Mouse (Mus musculus) ES-E14 (cell line): ENCODE measurements around the gene Fbxo6. TPM values are rescaled to one million over a fixed set of nuclear protein-coding genes. Genes with fewer than 3 reads are reported as not detected.

Source experiments
- DNase-seq: peaks from one replicate; pipeline ENCODE4 v3.0.0-alpha.2; 2013; ENCODE audit warnings: low read depth, low spot score
- H3K27ac ChIP-seq: 2 replicates; pipeline ENCODE4 v1.5.1; 2012; ENCODE audit warnings: low read depth, mild to moderate bottlenecking, low read length, moderate library complexity, mixed read lengths; ENCODE audit not compliant: poor library complexity, insufficient read depth, severe bottlenecking
- H3K36me3 ChIP-seq: 2 replicates; pipeline ENCODE4 v1.6.1; 2012; ENCODE audit warnings: mild to moderate bottlenecking, low read length, moderate library complexity, mixed read lengths; ENCODE audit not compliant: control insufficient read depth, poor library complexity, insufficient read depth, severe bottlenecking
- H3K4me1 ChIP-seq, 2 experiments: fragments of 150-350 bp in 1 of 2; sonication (generic) in 1 of 2; 2 replicates each; pipeline ENCODE4 v1.6.1; 2012; ENCODE audit warnings: low read length in 2 of 2, mild to moderate bottlenecking in 1 of 2, mixed read lengths in 1 of 2; ENCODE audit not compliant: control insufficient read depth in 2 of 2, insufficient read depth in 2 of 2, poor library complexity in 1 of 2
- H3K4me3 ChIP-seq, 2 experiments: fragments of 150-350 bp in 1 of 2; sonication (generic) in 1 of 2; 2 replicates each; pipeline ENCODE4 v1.5.1; 2012; ENCODE audit warnings: low read length in 2 of 2, low read depth in 1 of 2, mild to moderate bottlenecking in 1 of 2, mixed read lengths in 1 of 2; ENCODE audit not compliant: insufficient read depth in 1 of 2, poor library complexity in 1 of 2, severe bottlenecking in 1 of 2
- H3K9ac ChIP-seq: 2 replicates; pipeline ENCODE4 v1.6.1; 2012; ENCODE audit warnings: low read depth, mild to moderate bottlenecking, low read length, mixed read lengths; ENCODE audit not compliant: poor library complexity, insufficient read depth, severe bottlenecking
- H3K9me3 ChIP-seq: fragments of 150-350 bp; sonication (generic); 2 replicates; pipeline ENCODE4 v1.6.1; 2012; ENCODE audit warnings: low read depth, mild to moderate bottlenecking, low read length; ENCODE audit not compliant: control insufficient read depth, insufficient read depth
- CHD2 ChIP-seq: IDR thresholded peaks from 2 replicates; pipeline ENCODE4 v1.6.1; 2014; ENCODE audit warnings: mild to moderate bottlenecking, low read depth, low read length, inconsistent platforms
- HCFC1 ChIP-seq: IDR thresholded peaks from 2 replicates; pipeline ENCODE4 v1.6.1; 2012; ENCODE audit warnings: low read length, inconsistent platforms, borderline replicate concordance; ENCODE audit not compliant: insufficient read depth
- MAFK ChIP-seq: IDR thresholded peaks from 2 replicates; pipeline ENCODE4 v1.6.1; 2014; ENCODE audit warnings: mild to moderate bottlenecking, low read depth, low read length, inconsistent platforms; ENCODE audit not compliant: insufficient read depth
- ZC3H11A ChIP-seq: IDR thresholded peaks from 2 replicates; pipeline ENCODE4 v1.6.1; 2012; ENCODE audit warnings: low read depth, mild to moderate bottlenecking, inconsistent platforms, low read length, borderline replicate concordance
- ZNF384 ChIP-seq: IDR thresholded peaks from 2 replicates; pipeline ENCODE4 v1.6.1; 2012; ENCODE audit warnings: low read depth, low read length, inconsistent platforms
- in situ Hi-C, 2 experiments: fragments of 600-800 bp; cut with MboI; formaldehyde crosslinking; loops; one replicate each; pipeline ENCODE4 v1.15.1; 2025; ENCODE audit warnings: low sequenced_read_pairs in 2 of 2, inconsistent platforms in 1 of 2; ENCODE audit not compliant: unreplicated experiment in 2 of 2
- total RNA-seq: library from RNA; depleted of rRNA; stranded (reverse); fragments of 300-350 nt; gene quantifications from 2 replicates; pipeline ENCODE4 v1.2.3, GENCODE M21; 2012

Fbxo6 gene
- total RNA-seq, 1 experiment = 43.8 TPM

GRCm38 (mm10) chr4:148117392-148117791 is 34.5 kb downstream of the Fbxo6 start:
- TF ChIP-seq ZC3H11A = no peak
- TF ChIP-seq HCFC1 = no peak
- TF ChIP-seq ZNF384 = no peak
- no peak for TF ChIP-seq MAFK
- TF ChIP-seq CHD2 = no peak
- peaks cover 0 to 16% of the 10 kb centered on the region in 2 experiments; a peak in 2 of 4 replicates for H3K4me1 ChIP-seq

GRCm38 (mm10) chr4:148116657-148117056 is 35.3 kb downstream of the Fbxo6 start:
- H3K9me3 ChIP-seq = no peaks in the 10 kb centered on the region
- TF ChIP-seq ZC3H11A (no peak), ZNF384 (no peak), MAFK (no peak), CHD2 (no peak), HCFC1 (no peak)
- H3K4me3 ChIP-seq = no peak overlapping the region
- in situ Hi-C loops = no loop called here
- H3K4me1 ChIP-seq = peaks cover 0 to 14% of the 10 kb centered on the region in 2 experiments; a peak in 2 of 4 replicates
- no peaks in the 10 kb centered on the region for H3K36me3 ChIP-seq
- no peak overlapping the region for H3K27ac ChIP-seq
- H3K9ac ChIP-seq = no peak overlapping the region
- no peak for DNase-seq

More at GRCm38 (mm10) chr4:148117392-148117791, 34.5 kb downstream of the Fbxo6 start:
- Histone ChIP-seq H3K36me3 (no peaks in the 10 kb centered on the region), H3K9ac (no peak overlapping the region), H3K27ac (no peak overlapping the region), H3K9me3 (no peaks in the 10 kb centered on the region), H3K4me3 (no peak overlapping the region)
- in situ Hi-C loops = no loop called here
- DNase-seq = no peak

DNA sequence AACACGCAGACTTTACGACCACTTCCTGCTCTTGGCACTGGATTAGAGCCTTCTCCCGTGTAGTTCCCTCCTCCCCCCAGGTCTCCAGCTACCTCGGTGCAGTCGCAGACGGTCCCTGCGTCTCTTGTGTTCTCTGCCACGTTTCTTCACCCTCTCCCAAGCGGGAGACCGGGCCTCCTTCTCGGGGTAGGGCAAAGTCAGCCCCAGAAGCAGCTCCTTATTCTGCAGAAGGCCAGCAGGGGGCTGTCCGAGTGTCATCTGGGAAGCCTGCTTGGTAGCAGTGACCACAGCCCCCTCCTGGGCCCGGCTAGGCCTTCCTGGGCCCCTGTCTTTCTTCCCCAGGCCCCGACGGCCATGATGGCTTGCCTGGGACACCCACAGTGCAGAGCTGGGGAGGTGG is 36.5 kb downstream of the Fbxo6 start:
- H3K9me3 ChIP-seq = no peaks in the 10 kb centered on the region
- H3K9ac ChIP-seq = peak overlapping the region; percentile 55
- in situ Hi-C loops = no loop called here
- TF ChIP-seq HCFC1 = no peak
- no peak for TF ChIP-seq ZNF384
- TF ChIP-seq CHD2 = no peak
- no peak for TF ChIP-seq ZC3H11A
- TF ChIP-seq MAFK = no peak
- H3K27ac ChIP-seq = no peak overlapping the region
- H3K36me3 ChIP-seq = no peaks in the 10 kb centered on the region
- DNase-seq = no peak
- H3K4me1 ChIP-seq = peaks cover 0 to 10% of the 10 kb centered on the region in 2 experiments; a peak in 2 of 4 replicates
- H3K4me3 ChIP-seq = peak overlapping the region in 1 of 2 experiments; percentile 11; a peak in 1 of 4 replicates

DNA sequence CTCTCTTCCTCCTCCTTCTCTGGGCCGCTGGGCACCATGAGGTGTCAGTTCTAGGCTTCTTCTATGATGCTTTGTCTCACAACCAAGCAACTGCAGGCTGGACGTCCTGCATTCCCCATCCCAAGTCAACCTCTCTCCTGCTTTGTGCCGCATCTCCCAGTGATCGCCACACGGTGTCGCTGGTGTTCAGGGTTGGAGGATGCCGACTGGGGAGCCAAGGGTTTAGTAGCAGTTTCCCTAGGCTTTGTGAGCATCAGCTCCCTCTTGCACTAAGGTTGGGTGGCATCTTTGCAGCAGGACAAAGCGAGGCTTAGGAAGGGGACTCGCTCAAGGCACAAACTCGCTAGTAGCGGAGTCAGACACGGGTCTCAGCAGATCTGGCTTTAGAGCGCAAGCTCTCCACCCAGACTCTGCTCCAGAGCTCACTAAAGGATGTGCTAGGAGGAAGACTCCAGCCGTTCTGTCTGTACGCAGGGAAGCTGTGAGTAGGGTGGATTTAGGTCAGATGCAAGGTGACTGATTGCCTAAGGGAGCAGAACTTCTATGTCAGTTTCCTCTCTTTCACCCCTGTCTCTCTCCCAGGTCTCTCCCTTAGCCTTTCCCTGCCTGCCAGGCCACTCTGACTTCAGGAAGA is 37.1 kb downstream of the Fbxo6 start:
- TF ChIP-seq HCFC1 (no peak), ZC3H11A (peak; percentile 39; the same call in 1 of the 2 replicates)
- DNase-seq = peak; percentile 91
- peak overlapping the region; percentile 12 to 26; a peak in 3 of 4 replicates for H3K4me3 ChIP-seq
- in situ Hi-C loops = loop anchor here in 1 of 2 experiments (5.0 kb wide), 1 partner anchor 52 kb away; no protein-coding TSS in a partner anchor
- peak overlapping the region; percentile 55; the same call in 1 of the 2 replicates for H3K9ac ChIP-seq
- H3K36me3 ChIP-seq = no peaks in the 10 kb centered on the region
- H3K9me3 ChIP-seq = no peaks in the 10 kb centered on the region
- peaks cover 0 to 10% of the 10 kb centered on the region in 2 experiments; a peak in 2 of 4 replicates for H3K4me1 ChIP-seq
- H3K27ac ChIP-seq = no peak overlapping the region

- no peak overlapping the region; the same call in 1 of the 2 replicates for H3K27ac ChIP-seq
- H3K4me1 ChIP-seq = peaks cover 0 to 20% of the 10 kb centered on the region in 2 experiments; a peak in 2 of 4 replicates
- no peak overlapping the region for H3K4me3 ChIP-seq
- no peak for TF ChIP-seq CHD2
- TF ChIP-seq MAFK = no peak
- TF ChIP-seq HCFC1 = no peak
- no peak for TF ChIP-seq ZC3H11A
- TF ChIP-seq ZNF384 = no peak
- DNase-seq = no peak
- no peaks in the 10 kb centered on the region for H3K36me3 ChIP-seq
- in situ Hi-C loops = loop anchor here in 1 of 2 experiments (5.0 kb wide), 1 partner anchor 55 kb away; no protein-coding TSS in a partner anchor
- no peak overlapping the region; the same call in 1 of the 2 replicates for H3K9ac ChIP-seq
- H3K9me3 ChIP-seq = no peaks in the 10 kb centered on the region
Observed at GRCm38 (mm10) chr4:148112519-148112918, 39.4 kb downstream of the Fbxo6 start.
